Mouse (Mus musculus) liver, postnatal 0 days (tissue): Measurements from ENCODE around the gene Spns1.

Experiments
- CTCF ChIP-seq: sonication (generic); IDR thresholded peaks from 2 replicates; pipeline ENCODE4 v1.5.1; 2016; ENCODE audit warnings: antibody characterized with exemption, low read depth
- EP300 ChIP-seq: IDR thresholded peaks from 2 replicates; pipeline ENCODE4 v1.6.1; 2016; ENCODE audit warnings: antibody characterized with exemption, low read depth, mild to moderate bottlenecking

- no peak for TF ChIP-seq CTCF
- TF ChIP-seq EP300 = no peak
Observed at GRCm38 (mm10) chr7:126359049-126359448, 18.2 kb downstream of the Spns1 start.
